Mouse (Mus musculus) olfactory bulb, adult 2 months (tissue): ENCODE data around the gene Smarca4. TPM values are rescaled to one million over a fixed set of nuclear protein-coding genes. Genes with fewer than 3 reads are reported as not detected.

Experiments
- H3K27ac ChIP-seq: fragments of 200-500 bp; 2 replicates; pipeline ENCODE4 v1.5.1; 2012; ENCODE audit warnings: low read depth, low read length; ENCODE audit not compliant: insufficient read depth
- H3K4me1 ChIP-seq: fragments of 200-500 bp; 2 replicates; pipeline ENCODE4 v1.6.1; 2012; ENCODE audit warnings: low read length; ENCODE audit not compliant: control insufficient read depth, insufficient read depth
- H3K4me3 ChIP-seq: fragments of 200-500 bp; 2 replicates; pipeline ENCODE4 v1.5.1; 2012; ENCODE audit warnings: mild to moderate bottlenecking, low read depth, low read length, moderate library complexity; ENCODE audit not compliant: insufficient read depth
- CTCF ChIP-seq: fragments of 200-500 bp; IDR thresholded peaks from 2 replicates; pipeline ENCODE4 v1.5.1; 2012; ENCODE audit warnings: low read depth, mild to moderate bottlenecking, low read length, moderate library complexity; ENCODE audit not compliant: insufficient read depth
- POLR2A ChIP-seq: fragments of 200-500 bp; IDR thresholded peaks from 2 replicates; pipeline ENCODE4 v1.6.1; 2012; ENCODE audit warnings: mild to moderate bottlenecking, low read depth, low read length, moderate library complexity; ENCODE audit not compliant: insufficient read depth
- WGBS: fragments of 180-500 bp; shearing (Covaris S2); methylation state at CpG from one replicate; pipeline ENCODE4 v1.1.7; 2018; 5-methylcytosine and 5-hydroxymethylcytosine counted together
- polyA plus RNA-seq: library from polyadenylated mRNA; stranded (reverse); fragments of >200 nt; gene quantifications from 2 replicates; pipeline ENCODE4 v1.2.4, GENCODE M21; 2012; ENCODE audit warnings: low replicate concordance; ENCODE audit not compliant: missing spikeins, insufficient read depth, insufficient read length

Smarca4 gene
- polyA plus RNA-seq, 1 experiment: 109 TPM

DNA sequence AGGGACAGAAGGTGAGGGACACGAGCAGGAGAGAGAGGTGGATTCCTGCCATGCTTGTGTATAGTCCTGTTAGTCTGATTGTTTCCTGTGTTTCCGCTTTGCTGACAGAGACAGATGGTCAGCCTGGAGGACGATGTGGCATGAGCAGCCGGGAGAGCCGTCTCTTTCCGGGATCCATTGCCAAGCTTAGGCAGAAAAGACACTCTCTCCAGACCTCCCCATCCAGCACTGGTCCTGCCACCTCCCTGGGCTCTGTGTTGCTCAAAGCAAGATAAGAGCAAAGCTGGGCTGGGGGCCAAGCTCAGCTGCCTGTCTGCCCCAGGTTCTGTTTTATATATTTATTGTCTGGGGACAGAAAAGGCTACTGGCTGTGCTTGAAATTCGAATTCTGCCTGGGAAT is 132.1 kb downstream of the Smarca4 start:
- Histone ChIP-seq H3K27ac (no peak overlapping the region), H3K4me3 (no peak overlapping the region), H3K4me1 (peaks cover 6% of the 10 kb centered on the region)
- WGBS: 57% methylated on average over 7 of the region's 7 CpGs
- no peak for TF ChIP-seq CTCF
- TF ChIP-seq POLR2A: no peak

DNA sequence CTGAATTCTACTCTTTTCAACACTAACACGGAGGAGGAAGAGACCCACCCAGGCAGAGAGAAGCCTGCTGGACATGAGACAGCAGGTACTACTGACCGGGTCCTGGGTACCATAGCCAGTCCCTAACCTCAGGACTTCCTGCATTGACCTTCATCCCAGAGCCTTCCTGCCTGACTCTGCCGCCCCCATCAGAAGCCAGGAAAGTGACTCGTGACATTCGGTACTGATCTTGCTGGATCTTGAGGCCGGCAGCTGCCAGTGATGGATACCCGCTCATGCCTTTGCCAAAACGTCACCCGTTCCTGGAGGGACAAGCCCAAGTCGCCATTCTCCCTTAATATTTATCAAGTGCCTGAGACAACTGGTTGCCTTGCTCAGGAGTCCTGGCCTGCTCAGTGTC is 132.5 kb downstream of the Smarca4 start:
- no peak overlapping the region for H3K27ac ChIP-seq
- 89% methylated on average over 10 of the region's 10 CpGs for WGBS
- H3K4me3 ChIP-seq: no peak overlapping the region
- no peak for TF ChIP-seq POLR2A
- TF ChIP-seq CTCF: no peak
- H3K4me1 ChIP-seq: peaks cover 6% of the 10 kb centered on the region

DNA sequence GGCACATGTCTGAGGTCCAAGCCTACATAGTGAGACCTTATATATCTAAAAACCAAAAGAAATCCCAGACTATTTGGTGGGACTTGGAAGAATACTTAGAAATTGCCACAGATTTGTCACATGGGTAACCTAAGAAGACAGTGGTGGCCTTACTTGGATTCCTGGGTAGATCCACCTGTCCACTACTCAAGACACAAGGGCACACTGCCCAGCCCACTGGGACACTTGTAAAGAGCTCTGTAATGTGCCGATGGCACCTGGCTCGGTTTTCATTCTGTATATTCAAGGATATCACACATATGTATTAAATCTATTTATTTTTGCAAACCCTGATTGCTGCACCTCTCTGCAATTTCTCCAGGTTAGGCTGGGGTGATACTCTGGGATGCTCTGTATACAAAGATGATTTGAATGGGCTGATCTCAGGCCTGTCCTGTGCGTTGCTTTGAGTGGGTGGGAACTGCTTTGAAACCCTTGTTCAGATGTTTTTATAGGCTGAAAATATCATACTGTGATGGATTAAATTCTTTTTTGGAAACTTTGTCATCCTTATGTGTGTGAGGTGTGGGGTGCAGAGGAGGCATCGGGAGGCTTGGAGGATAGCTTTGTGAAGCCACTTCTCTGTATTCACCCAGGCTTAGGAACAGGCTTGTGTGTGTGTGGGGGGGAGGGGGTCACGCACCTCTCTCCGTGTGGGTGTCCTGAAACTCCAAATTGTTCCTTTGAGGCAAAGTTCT is 133.6 kb downstream of the Smarca4 start:
- WGBS: 82% methylated on average over 6 of the region's 6 CpGs
- no peak for TF ChIP-seq CTCF
- TF ChIP-seq POLR2A: no peak
- Histone ChIP-seq H3K4me3 (no peak overlapping the region), H3K27ac (no peak overlapping the region), H3K4me1 (peaks cover 6% of the 10 kb centered on the region)

DNA sequence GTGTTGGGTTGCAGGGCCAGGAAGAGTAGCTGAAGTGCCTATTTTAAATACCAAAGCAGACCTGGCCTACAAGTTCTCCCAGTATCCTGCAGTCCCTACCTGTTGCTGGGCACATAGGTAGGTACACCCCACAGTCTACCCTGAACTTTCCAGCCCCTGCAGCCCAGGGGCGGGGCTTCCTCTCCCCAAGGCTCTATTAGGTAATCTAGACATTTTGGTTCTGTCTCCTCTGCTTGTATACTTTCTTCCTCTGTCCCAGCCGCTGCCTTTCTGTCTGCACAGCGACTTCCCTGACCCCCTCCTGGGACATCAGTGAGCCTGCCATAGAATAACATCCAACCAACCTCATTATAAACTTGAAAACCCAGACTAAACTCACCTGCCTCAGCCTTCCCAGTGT is 134.4 kb downstream of the Smarca4 start:
- H3K4me1 ChIP-seq: peaks cover 6% of the 10 kb centered on the region
- no peak for TF ChIP-seq POLR2A
- TF ChIP-seq CTCF: no peak
- no peak overlapping the region for H3K4me3 ChIP-seq
- no peak overlapping the region for H3K27ac ChIP-seq
- WGBS: 92% methylated on average over 3 of the region's 3 CpGs

DNA sequence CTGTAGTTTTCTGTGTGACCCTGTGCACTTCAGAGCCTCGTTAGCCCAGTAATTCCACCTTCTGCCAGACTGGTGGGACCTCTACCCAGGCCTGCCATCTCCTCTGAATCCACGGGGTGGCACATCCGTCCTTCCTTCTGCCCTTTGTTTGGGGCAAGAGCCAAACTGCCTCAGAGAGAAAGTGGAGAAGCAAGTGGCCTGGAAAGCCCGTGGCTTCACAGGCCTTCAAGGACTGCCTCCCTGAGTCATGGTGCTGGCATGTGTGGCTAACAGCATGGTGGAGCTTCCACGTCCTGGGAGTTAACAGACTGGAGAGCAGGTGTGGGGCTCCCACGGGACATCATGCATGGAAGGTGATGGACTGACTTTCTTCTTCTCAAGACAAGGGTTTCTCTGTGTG is 135.4 kb downstream of the Smarca4 start:
- peaks cover 6% of the 10 kb centered on the region for H3K4me1 ChIP-seq
- no peak overlapping the region for H3K27ac ChIP-seq
- H3K4me3 ChIP-seq: no peak overlapping the region
- TF ChIP-seq CTCF (no peak), POLR2A (no peak)
- WGBS: 54% methylated on average over 6 of the region's 6 CpGs

DNA sequence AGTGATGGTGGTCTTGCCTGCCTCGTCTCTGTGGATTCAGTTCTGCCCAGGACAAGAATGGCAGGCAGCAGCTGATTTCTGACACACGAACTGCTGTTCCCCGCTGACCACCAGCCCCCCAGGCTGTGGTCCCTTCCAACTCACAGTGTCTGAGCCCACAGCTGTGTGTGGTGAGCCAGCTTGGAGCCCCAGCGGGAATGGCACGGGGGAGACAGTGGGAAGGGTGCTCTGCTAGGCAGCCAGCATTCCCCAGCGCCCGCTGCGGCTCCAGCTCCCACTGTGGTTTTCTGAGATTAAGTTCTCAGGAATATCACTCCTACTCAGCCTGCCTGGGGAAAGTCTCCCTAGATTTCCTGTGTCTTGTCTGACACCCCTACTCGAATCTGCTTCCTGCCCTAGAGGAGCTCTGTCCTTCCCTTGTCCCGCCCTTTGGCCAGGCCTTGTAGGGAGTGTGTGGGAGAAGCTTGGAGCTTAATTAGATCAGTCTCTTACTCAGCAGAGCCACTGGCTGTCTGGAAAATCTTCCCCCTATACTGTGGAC is 136.4 kb downstream of the Smarca4 start:
- 61% methylated on average over 10 of the region's 10 CpGs for WGBS
- H3K4me3 ChIP-seq: no peak overlapping the region
- H3K4me1 ChIP-seq: peaks cover 6% of the 10 kb centered on the region
- no peak for TF ChIP-seq CTCF
- no peak for TF ChIP-seq POLR2A
- H3K27ac ChIP-seq: no peak overlapping the region

Other genes starting within 250 kb of the Smarca4 start
- not detected in 2 replicates for gene Ilf3, start 248.3 kb upstream of the Smarca4 start, polyA plus RNA-seq
- gene Qtrt1, start 204.3 kb upstream of the Smarca4 start, polyA plus RNA-seq: not detected in 2 replicates
- 371 TPM in 1 of 2 replicates, not detected in the other for gene Dnm2, start 191.3 kb upstream of the Smarca4 start, polyA plus RNA-seq
- not detected in 2 replicates for gene Tmed1, start 105.9 kb upstream of the Smarca4 start, polyA plus RNA-seq
- gene AB124611, start 90.0 kb upstream of the Smarca4 start, polyA plus RNA-seq: not detected in 2 replicates
- not detected in 2 replicates for gene Carm1, start 69.3 kb upstream of the Smarca4 start, polyA plus RNA-seq
- gene Timm29, start 23.4 kb upstream of the Smarca4 start, polyA plus RNA-seq: not detected in 2 replicates
- gene Yipf2, start 23.3 kb upstream of the Smarca4 start, polyA plus RNA-seq: not detected in 2 replicates
- gene Ldlr, start 107.3 kb downstream of the Smarca4 start, polyA plus RNA-seq: not detected in 2 replicates
- not detected in 2 replicates for gene Spc24, start 144.1 kb downstream of the Smarca4 start, polyA plus RNA-seq
- not detected in 2 replicates for gene Kank2, start 182.6 kb downstream of the Smarca4 start, polyA plus RNA-seq
- gene Angptl8, start 219.3 kb downstream of the Smarca4 start, polyA plus RNA-seq: not detected in 2 replicates
- gene Dock6, start 236.5 kb downstream of the Smarca4 start, polyA plus RNA-seq: not detected in 2 replicates